Mouse (Mus musculus) embryo, embryonic 11 days (tissue): Measurements from ENCODE around the gene Spata17.

Experiments
- DNase-seq: peaks from one replicate; pipeline ENCODE4 v3.0.0-alpha.2; 2015

Gene Spata17

DNA sequence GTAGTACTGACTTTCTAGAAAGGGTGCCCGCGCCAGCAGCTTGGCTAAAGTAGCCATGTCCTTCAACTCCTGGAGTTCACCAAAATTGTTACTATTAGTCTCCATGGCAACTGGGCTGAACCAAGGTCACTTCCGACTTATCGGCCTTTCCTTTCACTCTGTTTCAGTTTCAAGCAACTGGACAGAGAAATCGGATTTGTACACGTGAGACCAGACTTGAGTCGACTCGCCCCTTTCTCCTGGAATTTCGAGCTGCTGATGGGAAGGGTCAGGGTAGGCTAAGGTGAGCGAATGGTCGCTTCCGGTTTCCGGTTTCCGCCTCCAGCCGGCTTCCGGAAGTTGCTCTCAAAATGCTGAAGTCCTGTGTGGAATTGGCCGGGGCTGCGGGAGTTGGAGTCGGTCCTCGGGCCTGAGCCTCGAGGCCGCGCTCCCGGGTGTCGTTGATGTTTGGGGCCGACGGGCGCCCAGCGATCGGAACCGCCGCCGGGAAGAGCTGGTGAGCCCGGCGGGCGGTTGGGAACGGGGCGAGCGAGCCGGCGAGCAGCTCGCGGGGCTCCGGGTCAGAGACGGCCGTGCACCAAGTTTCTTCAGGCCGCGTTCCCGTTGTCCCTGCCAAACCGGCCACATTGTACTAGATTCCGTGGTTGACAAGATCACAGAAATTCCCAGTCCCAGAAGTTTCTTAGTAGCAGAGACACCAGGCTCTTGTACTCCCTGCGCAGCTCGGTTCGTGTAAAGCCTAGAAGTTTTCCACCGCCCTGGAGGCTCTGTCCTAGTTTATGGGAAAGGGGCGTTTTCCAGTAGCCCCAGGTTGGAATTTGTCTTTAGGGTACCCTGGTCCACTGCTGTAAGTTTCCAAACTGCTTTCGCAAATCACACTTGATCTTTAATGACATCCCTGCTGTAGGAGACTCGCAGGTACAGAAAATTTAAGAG lies at the start of gene Spata17, which contains the start of gene Gpatch2:
Gene Spata17, minus strand, starts transcription at position 285 of the 936 bp plus-strand sequence.
Gene Gpatch2, plus strand, starts transcription at position 328 of the 936 bp plus-strand sequence.
- DNase-seq, result peak; percentile 93

DNA sequence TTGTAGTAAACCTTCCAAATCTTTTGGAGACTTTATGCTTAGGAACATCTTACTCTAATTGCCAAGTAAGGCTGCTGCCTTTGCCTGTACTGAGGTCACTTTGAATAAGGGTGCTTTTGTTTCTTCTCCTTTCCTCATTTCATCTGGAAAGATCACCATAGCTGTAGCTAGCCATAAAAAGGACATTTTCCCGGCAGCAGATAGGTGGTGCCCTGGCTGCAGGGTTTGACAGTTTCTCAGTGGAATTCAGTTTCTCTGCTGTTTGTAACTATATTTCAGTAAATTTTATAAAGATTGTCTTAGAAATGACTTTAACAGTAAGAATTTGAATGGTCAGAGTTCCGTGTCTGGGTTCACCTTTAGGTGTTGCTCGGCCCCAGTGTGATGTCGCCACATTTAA lies 43.5 kb upstream of the Spata17 start:
- DNase-seq, result no peak

DNA sequence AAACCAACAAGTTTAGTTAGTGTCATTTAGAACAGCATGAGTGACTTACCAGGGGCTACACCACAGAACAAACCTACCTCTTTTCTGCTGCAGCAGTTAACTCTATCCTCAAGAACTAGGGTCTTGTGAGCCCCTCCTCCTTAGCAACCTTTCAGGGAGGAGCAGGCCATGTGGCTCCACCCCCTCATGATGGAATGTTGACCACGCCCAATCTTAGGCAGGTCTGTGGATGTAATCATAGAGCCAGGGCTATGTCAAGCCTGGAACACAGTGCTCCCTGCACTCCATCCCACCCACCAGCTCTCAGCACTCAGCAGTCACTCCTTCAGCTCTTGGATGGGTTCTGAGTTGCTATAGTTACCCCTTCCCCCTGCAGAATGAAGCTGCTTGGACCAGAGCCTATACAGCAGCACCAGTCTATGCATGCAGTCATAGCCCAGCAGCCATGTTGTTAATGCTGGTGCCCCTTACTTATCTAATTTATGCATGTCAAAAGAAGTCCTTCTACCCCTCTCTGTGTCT lies 35.5 kb upstream of the Spata17 start:
- DNase-seq, result no peak

DNA sequence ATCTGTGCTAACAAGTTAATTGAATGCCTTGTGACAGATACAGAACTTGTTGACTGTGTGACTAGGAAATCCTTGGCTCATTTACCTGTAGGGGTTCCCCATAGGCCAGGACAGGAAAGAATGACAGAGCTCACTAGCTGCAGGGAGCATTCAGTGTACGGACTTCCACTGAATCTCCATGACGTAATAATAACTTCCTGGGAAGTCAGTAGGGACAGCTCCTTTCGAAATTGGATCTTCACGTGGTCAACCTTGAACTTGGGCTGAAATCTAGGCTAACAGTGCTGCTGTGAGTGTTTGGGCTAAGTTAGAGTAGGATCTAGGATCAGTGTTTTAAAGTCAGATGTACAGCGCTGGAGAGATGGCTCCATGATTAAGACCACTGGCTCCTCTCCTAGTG lies 29.5 kb upstream of the Spata17 start:
- no peak for DNase-seq

DNA sequence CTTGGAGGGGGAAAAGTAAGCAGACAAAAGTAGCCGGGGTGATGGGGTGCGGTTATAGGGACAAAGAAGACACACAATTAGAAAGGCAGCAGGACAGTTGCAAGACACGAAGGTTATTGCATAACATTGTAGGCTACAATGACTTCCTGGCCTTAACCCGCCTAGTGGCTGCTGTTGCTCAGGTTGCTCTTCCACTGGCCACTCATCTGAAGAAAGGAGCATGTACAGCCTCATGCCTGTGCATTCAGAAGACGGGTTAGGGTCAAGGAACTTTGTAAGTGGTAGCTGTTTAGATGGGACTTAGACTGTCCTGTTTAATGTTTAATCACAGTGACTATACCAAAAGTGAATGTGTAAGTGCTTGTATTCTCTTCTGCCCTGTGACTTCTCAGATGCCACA lies 26.1 kb upstream of the Spata17 start:
- no peak for DNase-seq

DNA sequence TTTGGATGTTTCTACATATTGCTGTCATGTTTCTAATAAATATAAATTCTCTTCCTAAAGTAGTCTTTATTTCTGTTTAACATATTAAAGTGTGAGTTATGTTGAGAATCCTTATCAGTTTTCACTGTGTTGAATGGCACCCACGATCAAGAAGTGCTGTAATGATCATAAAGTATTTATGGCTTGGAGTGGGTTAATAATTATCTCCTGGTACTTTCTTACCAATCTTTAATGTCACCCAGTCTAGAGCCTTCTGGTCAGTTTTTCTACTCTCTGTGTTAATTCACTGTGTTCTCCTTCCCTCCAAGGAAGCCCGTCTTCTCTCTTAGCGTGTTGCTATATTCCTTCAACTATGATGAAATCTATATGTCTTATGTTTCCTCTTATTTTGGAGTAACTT lies 25.0 kb upstream of the Spata17 start:
- no peak for DNase-seq

DNA sequence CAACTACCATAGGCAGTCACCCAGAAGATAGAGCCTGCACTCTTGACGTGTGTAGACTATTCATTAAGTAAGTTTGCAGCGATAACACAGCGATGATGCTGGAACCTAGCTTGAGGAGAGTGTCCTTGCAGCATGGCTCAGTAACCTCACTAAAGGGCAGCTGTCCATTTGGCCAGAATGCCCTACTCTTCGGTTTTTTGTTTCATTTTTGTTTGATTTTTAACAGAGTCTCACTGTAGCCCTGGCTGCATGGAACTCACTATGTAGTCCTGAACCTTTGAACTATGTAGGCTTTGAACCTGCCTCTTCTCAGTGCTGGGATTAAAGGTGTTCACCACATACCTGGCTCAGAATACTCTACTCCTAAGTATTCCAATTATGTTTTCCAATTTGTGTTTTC lies 22.8 kb upstream of the Spata17 start:
- DNase-seq, result no peak

DNA sequence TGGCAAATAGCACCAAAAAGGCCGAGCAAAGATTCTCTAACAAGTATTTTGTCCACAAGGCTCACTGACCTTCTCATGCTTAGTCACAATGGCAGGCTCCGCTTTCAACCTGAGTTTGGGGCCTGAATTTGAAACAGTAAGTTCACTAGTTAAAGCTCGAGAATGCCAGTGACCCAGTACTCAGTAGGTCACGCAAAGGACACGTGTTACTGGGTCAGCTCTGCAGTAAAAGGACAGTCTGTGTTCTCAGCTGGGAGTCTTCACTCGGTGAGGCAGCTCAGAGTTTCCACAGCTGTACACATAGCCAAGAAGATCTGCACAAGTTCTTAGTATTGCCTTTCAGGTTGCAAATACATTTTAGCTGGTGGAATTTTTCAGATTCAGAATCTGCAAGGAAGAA lies 21.0 kb upstream of the Spata17 start:
- DNase-seq, result peak; percentile 29

DNA sequence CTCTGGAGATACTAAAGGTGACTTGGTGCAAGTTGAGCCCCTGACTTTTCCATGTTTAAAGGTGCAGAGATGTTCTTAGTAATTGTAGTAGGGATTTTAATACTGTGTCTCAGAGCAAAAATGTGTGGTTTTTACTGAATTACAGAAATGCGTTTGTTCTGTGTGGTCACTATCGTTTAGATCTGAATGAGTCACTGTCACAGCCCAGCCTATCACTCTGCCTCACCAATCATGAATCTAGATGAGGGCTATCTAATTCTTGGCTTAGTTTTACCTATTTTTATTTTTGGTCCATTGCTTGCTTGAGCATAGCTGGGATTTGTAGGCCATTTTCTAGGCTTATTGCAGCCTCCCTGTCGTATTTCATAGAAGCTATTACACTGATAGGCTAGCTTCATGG lies 19.9 kb upstream of the Spata17 start:
- no peak for DNase-seq

DNA sequence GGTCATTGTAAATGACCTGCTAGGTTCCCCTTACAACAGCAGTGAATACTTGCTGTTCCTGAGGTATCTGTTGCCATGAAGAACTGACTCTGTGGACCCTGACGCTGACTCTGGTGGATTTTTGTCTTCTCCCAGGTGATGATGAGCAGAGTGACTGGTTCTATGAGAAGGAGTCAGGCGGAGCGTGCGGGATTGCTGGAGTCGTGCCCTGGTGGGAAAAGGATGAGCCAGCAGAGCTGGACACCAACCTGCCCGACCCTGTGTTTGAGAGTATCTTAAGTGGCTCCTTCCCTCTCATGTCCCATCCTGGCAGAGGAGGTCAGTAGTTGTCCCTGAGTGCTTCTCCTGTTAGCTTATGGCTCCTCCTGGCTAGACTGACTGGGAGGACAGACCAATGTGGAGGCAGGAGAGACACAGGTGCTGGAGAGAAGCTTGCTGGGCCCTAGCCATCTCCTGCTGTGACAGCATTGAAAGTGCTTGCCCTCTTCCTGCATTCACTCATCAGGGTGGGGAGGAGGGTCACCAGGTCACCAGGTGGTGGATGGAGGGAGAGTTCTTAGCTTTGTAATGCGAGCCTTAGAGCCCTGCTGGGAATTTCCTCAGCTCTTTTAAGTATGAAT lies 17.8 kb upstream of the Spata17 start:
- peak; percentile 19 for DNase-seq

DNA sequence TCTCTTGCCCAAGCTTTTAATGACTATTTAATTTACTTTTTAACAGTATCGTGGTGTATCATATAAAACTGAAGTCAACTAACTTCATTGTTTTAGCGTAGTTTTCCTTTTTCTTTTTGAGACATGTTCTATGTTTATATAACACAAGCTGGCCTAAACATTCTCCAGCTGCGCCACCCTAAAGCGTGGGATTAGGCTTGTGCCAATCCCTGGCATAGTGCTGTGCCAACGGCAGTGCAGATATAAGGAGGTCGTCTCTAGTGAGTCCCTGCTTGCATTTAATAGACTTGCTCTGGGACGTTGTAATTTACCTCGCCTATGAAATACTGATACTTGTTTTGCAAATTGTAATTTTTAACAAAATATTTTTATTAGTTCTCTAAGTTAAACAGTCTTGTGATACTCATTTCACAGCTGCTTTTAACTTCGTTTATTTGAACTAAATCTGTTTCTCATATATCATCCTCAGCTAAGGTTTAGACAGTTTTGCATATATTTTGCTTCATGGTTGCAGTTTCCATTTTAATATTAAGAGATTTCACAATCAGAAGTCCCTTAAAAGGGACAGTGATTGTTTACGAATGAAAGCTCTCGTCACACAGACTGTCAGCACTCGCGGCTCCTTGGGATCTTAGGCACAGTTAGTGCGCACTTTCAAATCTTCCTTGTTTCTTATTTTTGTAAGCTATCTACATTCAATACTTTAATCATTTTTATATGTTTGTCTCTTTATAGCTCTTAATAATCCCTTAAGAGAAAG lies 17.1 kb upstream of the Spata17 start:
- no peak for DNase-seq

DNA sequence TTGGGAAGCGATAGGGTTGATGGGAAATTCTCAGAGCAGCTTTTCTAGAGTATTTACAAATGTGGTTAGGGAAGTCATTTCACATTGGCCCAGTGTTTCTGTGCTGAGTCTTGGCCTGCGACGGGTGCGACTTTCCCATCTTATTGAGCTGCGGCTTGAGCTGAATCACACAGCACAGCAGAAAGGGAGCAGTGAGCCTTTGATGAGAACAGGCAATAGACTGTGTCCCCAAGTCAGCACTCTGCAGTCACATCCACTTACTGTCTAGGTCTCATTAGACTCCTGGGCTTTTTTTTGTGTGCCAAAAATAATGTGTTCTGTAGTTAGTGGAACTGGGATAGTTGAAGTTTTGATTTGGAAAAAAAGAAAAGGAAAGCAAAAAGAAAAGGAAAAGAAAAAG lies 15.0 kb upstream of the Spata17 start:
- DNase-seq, result no peak

DNA sequence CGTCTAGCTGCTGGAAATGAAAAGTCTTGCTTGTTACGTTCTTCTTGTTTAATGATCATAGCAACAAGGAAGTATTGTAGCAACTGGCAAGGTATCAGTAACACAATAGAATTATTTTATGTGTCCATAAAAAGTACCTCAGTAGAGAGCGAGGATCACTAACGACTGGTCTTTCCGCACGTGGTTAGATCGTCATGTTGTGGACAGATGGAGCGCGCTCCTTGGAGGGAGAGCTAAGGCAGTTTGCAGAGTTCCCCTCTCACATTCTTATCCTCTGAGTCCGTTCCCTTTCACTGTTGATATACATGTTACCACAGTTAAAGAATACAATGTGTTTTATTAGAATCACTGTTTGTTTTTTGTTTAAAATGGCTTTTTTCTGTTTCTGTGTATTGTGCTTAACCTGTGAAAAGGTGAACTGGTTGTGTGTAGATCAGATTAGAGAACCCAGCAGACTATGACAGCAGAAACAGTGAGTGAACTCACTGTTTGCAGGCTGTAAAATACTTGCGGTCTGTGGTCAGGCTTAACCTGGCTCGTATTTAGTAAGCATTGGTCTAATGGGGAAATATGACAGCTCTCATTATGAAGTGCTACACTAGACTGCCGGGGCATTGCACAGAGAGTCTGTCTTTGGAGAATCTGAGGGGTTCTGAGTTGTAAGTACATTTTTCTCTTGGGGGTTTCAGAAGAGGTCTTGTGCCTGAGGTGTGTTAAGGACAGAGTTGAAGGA lies 13.3 kb upstream of the Spata17 start:
- DNase-seq, result no peak

DNA sequence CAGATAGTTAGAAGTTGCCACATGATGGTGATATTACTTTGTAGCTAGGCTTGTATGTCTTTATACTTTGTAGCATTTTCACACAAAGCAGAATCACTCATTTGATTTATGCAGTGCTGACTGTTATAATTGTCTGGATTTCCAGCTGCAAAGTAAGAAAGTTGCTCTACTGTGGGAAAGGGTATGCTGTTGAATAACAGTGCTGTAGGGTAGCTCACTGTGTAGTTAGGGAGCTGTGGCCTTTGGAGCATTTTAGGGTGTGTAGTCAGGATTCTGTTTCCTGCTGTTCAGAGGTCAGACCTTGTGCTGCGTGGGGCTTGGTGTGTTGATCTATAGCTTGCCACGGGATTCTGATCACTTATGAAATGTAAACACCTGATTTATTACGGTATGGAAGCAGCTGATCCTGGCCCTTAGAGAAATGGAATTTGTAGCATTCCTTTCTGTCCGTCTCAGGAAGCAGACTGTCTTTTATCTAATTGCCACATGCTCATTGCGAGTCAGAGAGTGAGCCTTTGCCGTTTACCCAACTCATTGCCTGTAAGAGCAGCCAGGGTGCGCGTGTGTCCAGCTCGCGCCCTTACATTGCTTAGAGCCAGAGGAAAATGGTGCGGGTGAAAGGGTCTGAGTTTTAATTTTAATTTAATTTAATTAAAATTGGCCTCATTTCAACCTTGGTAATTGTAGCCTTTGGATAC lies 11.2 kb upstream of the Spata17 start:
- DNase-seq, result no peak

DNA sequence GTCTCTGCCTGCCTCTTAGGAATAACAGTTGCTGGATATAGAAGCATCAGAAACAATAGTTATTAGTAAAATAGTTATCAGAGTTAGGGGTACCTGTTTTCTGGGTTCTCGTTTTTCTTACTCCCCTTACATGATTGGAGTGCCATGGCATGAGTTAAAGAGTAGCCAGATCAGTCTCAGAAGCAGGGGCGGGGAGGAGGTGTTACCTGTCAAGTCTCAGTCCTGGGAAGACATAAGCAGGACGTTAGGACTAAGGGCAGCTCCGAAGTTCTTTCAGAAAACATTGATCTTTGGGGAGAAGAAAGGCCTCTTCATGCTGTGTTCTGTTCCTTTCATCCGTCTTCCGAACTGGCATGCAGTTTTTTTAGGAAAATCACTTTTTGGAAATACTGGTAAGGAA lies 5.5 kb upstream of the Spata17 start:
- no peak for DNase-seq

DNA sequence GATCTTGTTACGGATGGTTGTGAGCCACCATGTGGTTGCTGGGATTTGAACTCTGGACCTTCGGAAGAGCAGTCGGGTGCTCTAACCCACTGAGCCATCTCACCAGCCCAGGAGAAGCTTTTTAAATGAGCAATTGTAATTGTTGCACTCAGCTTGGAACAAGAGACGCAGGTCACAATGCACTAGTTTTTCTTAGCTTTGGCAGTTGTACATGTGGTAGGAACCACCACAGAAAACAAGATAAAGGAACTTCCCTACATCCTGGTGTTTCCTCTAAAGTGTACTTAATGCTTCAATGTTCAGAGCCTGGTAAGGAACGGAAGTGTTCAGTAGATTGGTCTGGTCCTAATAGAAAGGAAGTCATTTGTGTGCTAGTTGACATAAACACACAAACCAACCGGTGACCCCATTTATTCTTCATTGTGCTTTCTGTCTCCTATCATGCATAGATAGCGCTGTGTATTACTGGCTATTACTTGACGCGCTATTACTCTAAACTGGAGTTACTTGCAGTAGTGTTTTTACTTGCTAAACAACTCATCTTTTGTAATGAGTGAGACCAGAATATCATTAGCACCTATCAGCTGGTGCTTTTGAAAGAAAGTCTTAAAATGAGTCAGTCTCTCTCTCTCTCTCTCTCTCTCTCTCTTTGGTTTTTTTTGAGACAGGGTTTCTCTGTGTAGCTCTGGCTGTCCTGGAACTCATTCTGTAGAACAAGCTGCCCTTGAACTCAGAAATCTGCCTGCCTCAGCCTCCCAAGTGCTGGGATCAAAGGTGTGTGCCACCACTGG lies 1.6 kb upstream of the Spata17 start:
- DNase-seq, result no peak

DNA sequence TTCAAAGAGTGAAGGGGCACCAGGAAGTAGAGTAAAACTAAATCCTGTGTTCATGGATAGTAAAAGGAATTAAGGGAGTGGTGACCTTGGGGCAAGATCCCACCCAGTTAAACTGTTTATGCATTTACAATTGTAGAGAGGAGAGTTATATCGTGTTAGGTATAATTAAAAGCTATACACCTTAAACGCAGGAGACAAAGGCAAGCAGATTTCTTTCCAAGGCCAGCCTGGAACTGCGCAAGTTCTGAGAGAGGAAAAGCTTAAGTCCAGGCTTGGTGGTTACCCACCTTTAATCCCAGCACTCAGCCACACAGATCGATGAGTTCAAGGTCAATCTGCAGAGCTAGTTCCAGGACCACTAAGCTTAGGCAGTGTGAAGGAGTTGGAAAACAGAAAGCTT lies 4.5 kb downstream of the Spata17 start:
- no peak for DNase-seq

DNA sequence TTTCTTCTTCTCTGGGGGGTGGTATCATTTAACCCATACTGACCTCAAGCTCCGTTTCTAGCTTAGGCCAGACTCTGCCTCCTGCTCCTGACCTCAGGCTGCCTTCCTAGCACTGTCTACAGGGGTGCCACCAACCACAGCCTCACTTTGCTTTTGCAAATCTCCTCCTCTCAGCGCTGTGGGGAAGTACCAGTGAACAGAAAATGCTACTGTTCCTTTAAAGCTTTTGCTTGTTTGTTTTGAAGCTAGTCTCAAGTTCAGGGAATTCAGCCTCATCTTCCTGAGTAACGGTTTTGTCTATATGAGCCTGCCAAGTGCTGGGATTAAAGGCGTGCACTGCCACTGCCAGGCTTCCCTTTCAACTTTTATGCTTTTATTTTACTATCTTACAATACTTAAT lies 5.8 kb downstream of the Spata17 start:
- no peak for DNase-seq

DNA sequence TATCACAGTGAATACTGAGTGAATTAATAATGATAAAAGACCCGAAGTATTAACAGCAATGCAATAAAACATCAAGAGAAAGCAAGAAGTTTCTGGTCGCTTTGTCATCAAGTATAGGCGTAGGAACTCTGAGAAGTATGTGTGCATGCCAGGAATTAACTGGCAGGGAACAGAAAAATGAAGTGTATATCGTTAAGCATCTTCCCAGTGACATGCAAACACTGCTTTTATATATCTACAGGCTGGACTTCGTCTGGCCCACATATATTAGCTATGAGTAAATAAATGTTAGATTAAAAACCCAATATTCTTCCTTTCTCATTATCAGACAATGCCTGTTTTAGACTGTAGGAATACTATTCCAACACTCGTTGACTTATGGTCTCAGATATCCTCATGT lies 9.8 kb downstream of the Spata17 start:
- DNase-seq, result no peak

DNA sequence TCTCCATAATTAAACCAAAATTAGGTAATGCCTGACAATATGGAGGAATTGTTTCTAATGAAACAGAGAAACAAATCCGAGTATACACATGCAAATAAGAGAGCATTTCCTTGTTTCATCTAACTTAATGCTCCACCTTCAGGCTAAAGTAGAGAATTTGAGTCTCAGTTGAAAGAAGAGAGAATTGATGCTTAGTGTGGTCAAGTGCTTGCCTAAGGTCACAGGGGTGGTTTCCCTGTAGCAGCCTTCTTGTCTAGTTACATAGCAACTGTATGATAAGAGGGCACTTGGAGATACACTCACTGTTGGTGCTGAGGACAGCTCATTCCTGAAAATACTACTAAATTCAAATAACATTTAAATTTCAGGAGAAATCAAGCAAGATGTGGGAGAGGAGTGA lies 36.7 kb downstream of the Spata17 start:
- DNase-seq, result no peak

DNA sequence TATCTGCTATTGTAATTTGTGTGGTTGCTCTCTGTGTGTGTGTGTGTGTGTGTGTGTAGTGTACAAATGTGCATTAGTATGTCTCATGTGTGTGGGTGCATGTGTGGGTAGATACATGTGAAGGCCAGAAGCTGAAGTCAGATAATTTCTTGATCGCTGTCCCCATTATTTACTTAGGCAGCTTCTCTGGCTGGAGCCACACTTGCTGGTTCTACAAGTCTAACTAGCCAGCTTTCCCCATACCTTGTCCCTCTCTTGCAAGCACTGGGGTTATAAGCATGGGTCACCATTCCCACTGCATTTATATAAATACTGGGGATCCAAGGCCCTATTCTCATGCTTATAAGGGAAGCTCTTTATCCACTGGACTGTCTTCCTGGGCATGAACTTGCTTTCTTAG lies 39.3 kb downstream of the Spata17 start:
- DNase-seq, result no peak
